Mouse (Mus musculus): ENCODE data around the gene Gm8890.
"Not testable (repeated sequence)": the region's sequence is repeated elsewhere in the genome, so short reads cannot be mapped to it uniquely, and the experiment has no call there.

Gm8890 gene

GRCm38 (mm10) chr5:11255733-11256132, at the start of gene Gm8890:
Gene Gm8890 (plus strand): TSS chr5:11256033.
- DNase-seq (ENCODE audit: inconsistent ontology term): not testable (repeated sequence)

- DNase-seq (ENCODE audit: inconsistent ontology term): not testable (repeated sequence)
Observed at GRCm38 (mm10) chr5:11256221-11256620, 388 bp downstream of the Gm8890 start.
